Mouse (Mus musculus): ENCODE results near the gene Stra8. TPM values are rescaled to one million over a fixed set of nuclear protein-coding genes. Genes with fewer than 3 reads are reported as not detected.

The Stra8 gene
- not detected for polyA plus RNA-seq (2014; fragmentation: Illumina TruSeq; extraction: RNeasy Lipid Tissue Mini Kit (QIAGEN cat#74804); ENCODE audit: low read depth, low replicate concordance)

DNA sequence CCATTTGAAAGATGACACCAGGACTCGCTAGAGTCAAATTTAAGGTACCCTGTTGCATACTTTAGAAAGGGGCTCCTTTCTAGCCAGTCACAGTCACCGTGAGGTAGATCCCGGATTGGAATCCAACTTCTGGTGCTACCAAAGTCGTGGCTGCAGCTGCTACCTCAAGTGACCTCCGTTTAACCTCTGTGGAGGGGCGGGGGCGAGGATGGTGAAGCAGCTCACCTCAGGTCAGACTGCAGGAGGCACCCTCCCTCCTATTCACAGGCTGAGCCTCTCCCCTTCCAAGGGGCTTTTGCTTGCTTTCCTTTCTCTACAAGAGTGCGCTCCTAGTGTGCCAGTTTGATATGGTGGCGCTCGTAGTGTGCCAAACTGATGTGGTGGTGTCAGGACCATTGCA lies at the start of gene Stra8:
Gene Stra8, plus strand, starts transcription at position 208 of the 400 bp plus-strand sequence.

GRCm38 (mm10) chr6:34877509-34878321 lies 42.2 kb upstream of the Stra8 start, which contains the start of gene Cyren:
Gene Cyren, minus strand, starts transcription at chr6:34878060.

DNA sequence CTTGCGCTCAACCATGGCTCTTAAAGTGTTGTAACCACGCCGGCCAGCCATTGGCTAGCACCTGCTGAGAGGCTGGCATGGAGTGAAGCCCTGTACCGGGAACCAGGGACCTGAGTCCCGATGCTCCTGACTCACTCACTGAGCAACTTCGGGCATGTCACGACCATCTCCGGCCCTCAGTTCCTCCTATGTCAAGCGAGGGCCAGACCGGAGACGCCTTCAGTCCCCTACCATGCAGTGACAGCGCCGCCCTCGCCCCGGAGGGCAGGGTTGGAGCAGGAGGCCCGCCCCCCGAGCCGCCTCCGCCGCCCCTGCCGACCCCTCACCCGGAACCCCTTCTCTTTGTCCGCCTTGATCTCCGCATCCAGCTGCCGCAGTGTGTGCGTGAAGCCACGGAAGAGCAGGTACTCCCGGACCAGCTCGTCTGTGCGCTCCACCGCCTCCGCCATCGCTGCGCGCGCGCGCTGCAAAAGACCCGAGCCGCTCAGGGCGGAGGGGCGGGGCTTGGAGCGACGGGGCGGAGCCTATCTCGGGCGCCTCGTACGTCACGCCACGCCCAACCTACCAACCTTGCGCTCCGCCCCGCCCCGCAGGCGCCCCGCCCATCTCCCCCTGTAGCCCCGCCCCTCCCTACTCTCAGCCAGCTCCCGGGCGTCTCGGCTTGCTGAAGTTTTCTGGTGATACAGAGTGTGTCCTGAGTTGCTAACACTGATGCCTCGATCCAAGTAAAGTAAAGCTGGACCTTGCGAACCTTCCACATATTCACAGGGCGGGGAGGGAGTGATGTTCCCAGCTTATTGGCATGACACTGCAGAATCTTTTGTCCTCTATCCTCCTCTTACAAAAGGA lies 9.4 kb upstream of the Stra8 start, which contains the start of gene Wdr91:
Gene Wdr91, minus strand, starts transcription at position 506 of the 849 bp plus-strand sequence.

DNA sequence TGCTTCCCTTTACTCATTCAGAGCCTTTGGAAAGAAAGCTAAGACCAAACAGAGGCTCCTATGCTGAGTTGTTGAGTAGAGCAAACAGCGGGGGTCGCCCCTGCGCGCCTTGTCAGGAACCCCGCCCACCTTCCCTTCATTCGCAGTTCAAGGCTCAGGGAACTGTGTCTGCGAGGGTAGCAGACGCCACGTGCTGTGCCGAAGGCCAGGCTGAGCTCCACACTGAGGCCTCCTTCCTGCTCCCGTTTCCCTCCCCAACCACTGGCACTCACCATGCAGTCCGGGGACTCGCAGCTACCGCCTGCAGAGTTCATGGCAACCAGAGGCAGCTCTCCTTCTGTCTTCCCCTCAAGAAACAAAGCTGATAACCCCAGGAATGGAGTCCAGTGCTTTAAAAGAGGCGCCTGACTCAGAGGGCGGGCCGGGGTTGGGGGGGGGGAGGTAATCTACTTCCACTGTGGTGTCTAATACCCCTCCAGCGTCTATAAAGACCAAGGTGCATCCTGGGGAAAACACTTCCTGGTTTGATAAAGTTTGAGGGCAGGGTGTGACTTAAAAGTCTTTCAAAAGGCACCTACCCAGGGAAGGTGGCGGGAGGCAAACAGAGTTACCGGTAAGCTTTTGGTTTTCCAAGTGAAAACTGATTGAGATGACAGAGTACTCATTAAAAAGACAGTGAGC lies 68.3 kb downstream of the Stra8 start, which contains the start of gene Slc23a4:
Gene Slc23a4, minus strand, starts transcription at position 324 of the 681 bp plus-strand sequence.

Other genes with a start within 250 kb of the Stra8 start
- 5.9 TPM for gene Agbl3, start 139.7 kb upstream of the Stra8 start, polyA plus RNA-seq (2014; fragmentation: Illumina TruSeq; extraction: RNeasy Lipid Tissue Mini Kit (QIAGEN cat#74804); ENCODE audit: low read depth, low replicate concordance)
- gene Tmem140, start 57.0 kb upstream of the Stra8 start, polyA plus RNA-seq (2014; fragmentation: Illumina TruSeq; extraction: RNeasy Lipid Tissue Mini Kit (QIAGEN cat#74804); ENCODE audit: low read depth, low replicate concordance): 20.3 TPM
- 6.7 TPM for gene Cyren, start 42.1 kb upstream of the Stra8 start, polyA plus RNA-seq (2014; fragmentation: Illumina TruSeq; extraction: RNeasy Lipid Tissue Mini Kit (QIAGEN cat#74804); ENCODE audit: low read depth, low replicate concordance)
- gene Wdr91, start 9.3 kb upstream of the Stra8 start, polyA plus RNA-seq (2014; fragmentation: Illumina TruSeq; extraction: RNeasy Lipid Tissue Mini Kit (QIAGEN cat#74804); ENCODE audit: low read depth, low replicate concordance): 10.2 TPM
- 0.58 TPM for gene Slc23a4, start 68.2 kb downstream of the Stra8 start, polyA plus RNA-seq (2014; fragmentation: Illumina TruSeq; extraction: RNeasy Lipid Tissue Mini Kit (QIAGEN cat#74804); ENCODE audit: low read depth, low replicate concordance)
- 16.2 TPM for gene Cnot4, start 213.6 kb downstream of the Stra8 start, polyA plus RNA-seq (2014; fragmentation: Illumina TruSeq; extraction: RNeasy Lipid Tissue Mini Kit (QIAGEN cat#74804); ENCODE audit: low read depth, low replicate concordance)